Mouse (Mus musculus) cortical plate, adult 2 months (tissue): ENCODE measurements at regions not wholly inside any gene's neighbourhood (a gene's known extent, or its start where the extent isn't known, plus 50 kb on each side); places are given as distances from the start of the nearest gene placed in this dataset.

Source experiments
- CTCF ChIP-seq: fragments of 200-500 bp; IDR thresholded peaks from 2 replicates; pipeline ENCODE4 v1.5.1; 2011; ENCODE audit warnings: mild to moderate bottlenecking, control low read depth, low read length; ENCODE audit not compliant: insufficient read depth; ENCODE audit errors: extremely low read depth
- POLR2A ChIP-seq: fragments of 200-500 bp; IDR thresholded peaks from 2 replicates; pipeline ENCODE4 v1.6.1; 2011; ENCODE audit warnings: mild to moderate bottlenecking, low read length, control low read depth; ENCODE audit not compliant: insufficient read depth; ENCODE audit errors: extremely low read depth

GRCm38 (mm10) chr15:59241752-59242151 lies 352.7 kb downstream of the Gm49356 start:
- TF ChIP-seq CTCF (no peak), POLR2A (no peak)
